Mouse (Mus musculus): ENCODE data around the gene Ap3s2.

- TF ChIP-seq CTCF (IDR thresholded peaks at IDR 0.05; ENCODE audit: control insufficient read depth, insufficient read depth, insufficient read length) (no peak), USF1 (IDR thresholded peaks at IDR 0.05; ENCODE audit: low read depth) (no peak), MYOG (IDR thresholded peaks at IDR 0.05; ENCODE audit: control insufficient read depth, extremely low read depth, insufficient read length) (no peak), FOSL1 (IDR thresholded peaks at IDR 0.05; ENCODE audit: insufficient read depth, low read length, poor library complexity, severe bottlenecking) (no peak), MAX (IDR thresholded peaks at IDR 0.05) (no peak), MYOD1 (IDR thresholded peaks at IDR 0.05; ENCODE audit: control insufficient read depth, insufficient read length, low read depth) (no peak)
These were observed 64.1 kb downstream of the Ap3s2 start for GRCm38 (mm10) chr7:79856305-79856704.
